Mouse (Mus musculus) kidney, adult 8-10 months (tissue): ENCODE results near the gene Cldn34b4.

Experiments
- DNase-seq, 2 experiments: peaks; one replicate each; pipeline ENCODE4 v3.0.0; 2022

Gene Cldn34b4

GRCm38 (mm10) chrX:76393050-76393449 lies at the start of gene Cldn34b4:
TSS of gene Cldn34b4 (plus strand) at chrX:76393350.
- no peak for DNase-seq
